Mouse (Mus musculus): ENCODE results near the gene Slc7a14.

The Slc7a14 gene

GRCm38 (mm10) chr3:31208046-31208445, 102.1 kb downstream of the Slc7a14 start:
- DNase-seq: no peak

DNA sequence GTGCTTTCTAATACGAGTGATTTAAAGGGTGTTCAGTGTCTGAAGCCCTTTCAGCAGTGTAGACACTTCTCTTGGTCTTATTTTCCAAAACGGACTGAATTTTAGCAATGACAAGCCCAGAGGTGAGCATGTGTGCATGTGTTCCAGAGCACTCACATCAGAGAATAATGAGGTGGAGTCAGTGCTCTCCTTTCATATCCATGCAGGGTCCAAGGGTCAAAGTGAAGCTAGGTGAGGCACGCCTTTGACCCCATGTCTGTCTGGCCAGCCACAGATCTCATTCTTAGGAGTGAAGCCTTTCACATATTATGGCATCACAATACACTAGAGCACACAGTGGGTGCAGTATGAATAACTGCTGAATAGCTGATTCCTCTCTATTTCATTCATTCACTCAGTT, 105.0 kb downstream of the Slc7a14 start:
- DNase-seq: no peak

- DNase-seq: no peak
Observed at GRCm38 (mm10) chr3:31203947-31204346, 106.2 kb downstream of the Slc7a14 start.

- DNase-seq: no peak
Observed at GRCm38 (mm10) chr3:31199162-31199877, 110.9 kb downstream of the Slc7a14 start.

DNA sequence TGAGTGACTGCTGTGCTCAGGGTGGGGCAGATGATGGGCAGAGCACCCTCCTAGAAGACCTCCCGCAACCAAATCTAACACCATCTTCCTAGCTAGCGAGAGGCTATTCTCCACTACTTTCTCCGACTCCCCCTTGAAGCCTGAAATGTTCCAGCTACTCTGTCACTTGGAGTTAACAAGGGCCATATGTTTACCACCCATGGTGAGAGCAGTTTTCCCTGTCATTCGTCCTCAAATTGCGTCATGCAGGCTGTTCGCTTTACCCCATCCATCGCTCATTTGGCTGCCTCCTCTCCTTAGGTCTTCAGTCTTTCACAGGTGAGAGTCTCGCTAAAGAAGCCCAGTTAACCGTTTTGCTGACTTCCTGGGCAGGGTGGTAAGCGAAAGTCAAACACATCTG, 118.8 kb downstream of the Slc7a14 start:
- no peak for DNase-seq

- DNase-seq: no peak
Observed at GRCm38 (mm10) chr3:31190342-31190741, 119.8 kb downstream of the Slc7a14 start.

DNA sequence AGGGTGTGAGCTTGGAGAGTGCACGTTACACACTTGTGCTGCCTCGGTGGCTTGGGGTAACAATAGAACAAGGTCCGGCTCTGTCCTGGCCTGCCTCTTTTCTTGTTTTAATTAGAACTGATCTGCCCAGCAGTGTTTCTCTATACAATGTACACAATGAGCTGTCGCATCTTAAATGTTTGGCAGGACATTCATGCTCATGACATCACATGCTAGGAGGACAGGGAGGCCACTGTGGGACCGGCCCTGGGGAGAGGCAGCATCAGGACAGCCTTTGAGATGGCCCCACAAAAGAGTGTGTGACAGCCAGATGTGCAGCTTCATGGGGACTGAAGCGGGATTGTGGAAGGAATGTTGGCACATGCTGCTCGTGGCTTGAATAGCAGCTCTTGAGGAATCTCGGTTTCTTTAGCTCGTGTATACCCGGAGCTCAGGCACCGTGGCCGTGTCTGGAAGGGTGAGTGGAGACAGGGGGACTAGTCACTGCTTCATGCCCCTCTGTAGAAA, 143.8 kb downstream of the Slc7a14 start:
- no peak for DNase-seq

GRCm38 (mm10) chr3:31165803-31166202, 144.4 kb downstream of the Slc7a14 start:
- DNase-seq: no peak

DNA sequence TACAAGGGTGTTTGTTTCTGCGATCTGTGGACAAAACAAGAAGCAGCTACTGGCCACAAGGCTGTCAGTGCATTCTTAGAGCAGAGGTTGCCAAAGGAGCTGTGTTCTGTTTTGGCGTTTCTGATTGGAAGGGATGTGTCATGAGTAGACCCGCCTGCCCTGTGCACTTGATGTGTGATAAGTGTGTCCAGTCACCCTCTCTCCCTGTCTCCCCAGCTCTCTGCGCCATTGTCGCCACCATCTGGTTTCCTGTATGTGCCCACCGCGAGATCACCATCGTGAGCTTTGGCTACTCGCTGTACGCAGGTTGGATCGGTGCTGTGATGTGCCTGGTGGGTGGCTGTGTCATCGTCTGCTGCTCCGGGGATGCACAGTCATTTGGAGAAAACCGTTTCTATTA, 147.3 kb downstream of the Slc7a14 start:
- DNase-seq: no peak

DNA sequence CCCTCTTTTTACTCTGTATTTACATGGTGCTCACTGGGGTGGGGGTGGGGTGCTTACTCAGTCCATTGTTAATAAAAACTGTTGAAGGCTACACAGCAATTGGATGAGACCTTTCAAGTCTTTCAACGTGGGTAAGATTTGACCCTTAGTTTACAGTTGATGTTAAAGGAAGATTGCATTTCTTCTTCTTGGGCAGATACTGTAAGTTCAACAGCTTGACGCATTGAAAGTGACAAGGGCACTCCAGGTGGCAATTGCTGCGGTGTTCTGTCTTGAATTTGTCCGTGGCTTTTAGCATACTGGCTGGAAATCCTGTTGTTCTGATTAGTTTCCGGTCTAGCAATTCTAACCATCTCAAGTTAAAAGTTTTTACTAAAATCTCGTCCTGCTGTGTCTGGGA, 148.8 kb downstream of the Slc7a14 start:
- DNase-seq: no peak

- no peak for DNase-seq
Observed at GRCm38 (mm10) chr3:31160046-31160445, 150.1 kb downstream of the Slc7a14 start.

DNA sequence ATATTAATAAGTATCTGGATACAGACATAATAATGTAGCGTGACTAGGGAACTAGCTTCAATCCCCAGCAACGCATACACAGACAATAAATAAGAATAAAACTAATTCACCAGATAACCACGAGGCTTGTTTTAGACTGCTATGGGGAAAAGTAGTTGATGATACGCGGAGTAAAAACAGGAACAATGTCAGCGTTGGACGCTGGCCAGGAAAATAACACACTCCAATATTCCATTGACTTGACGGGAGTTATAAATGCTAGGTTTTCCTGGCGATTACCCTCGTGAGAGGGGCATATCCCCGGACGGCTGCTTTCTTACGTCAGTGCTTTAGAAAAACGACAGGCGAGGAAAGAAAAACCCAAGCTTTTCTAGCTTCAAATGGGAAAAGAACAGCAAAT, 152.4 kb downstream of the Slc7a14 start:
- no peak for DNase-seq

GRCm38 (mm10) chr3:31156126-31156525, 154.1 kb downstream of the Slc7a14 start:
- no peak for DNase-seq
